Mouse (Mus musculus): ENCODE data around the gene Reck. TPM values are rescaled to one million over a fixed set of nuclear protein-coding genes. Genes with fewer than 3 reads are reported as not detected.

Reck gene
- polyA plus RNA-seq, 1 experiment = 7.2 TPM

GRCm38 (mm10) chr4:43982053-43982732, 106.9 kb downstream of the Reck start:
- Histone ChIP-seq H3K4me1 (ENCODE audit: control insufficient read depth, insufficient read depth, low read length) (peaks cover 14% of the 10 kb centered on the region), H3K27me3 (ENCODE audit: control insufficient read depth, insufficient read depth, low read length) (peaks cover 2% of the 10 kb centered on the region; the same call in 1 of the 2 replicates), H3K36me3 (ENCODE audit: control insufficient read depth, insufficient read depth, low read length) (no peaks in the 10 kb centered on the region), H3K4me3 (ENCODE audit: control insufficient read depth, low read depth, low read length) (peak overlapping the region; percentile 87), H3K27ac (ENCODE audit: control insufficient read depth, insufficient read depth, low read depth, low read length) (no peak overlapping the region)
- no peak; the same call in 1 of the 2 replicates for TF ChIP-seq POLR2A (IDR thresholded peaks at IDR 0.05; ENCODE audit: control insufficient read depth, low read depth, low read length)
- TF ChIP-seq CTCF (IDR thresholded peaks at IDR 0.05; ENCODE audit: control insufficient read depth, insufficient read depth, insufficient replicate concordance, low read depth, low read length) = peak; percentile 87

GRCm38 (mm10) chr4:43983181-43983580, 107.9 kb downstream of the Reck start, which contains the start of gene Ccin:
Gene Ccin, plus strand, starts transcription at chr4:43983483.
- peaks cover 2% of the 10 kb centered on the region; the same call in 1 of the 2 replicates for H3K27me3 ChIP-seq (ENCODE audit: control insufficient read depth, insufficient read depth, low read length)
- H3K4me1 ChIP-seq (ENCODE audit: control insufficient read depth, insufficient read depth, low read length) = peaks cover 14% of the 10 kb centered on the region
- H3K4me3 ChIP-seq (ENCODE audit: control insufficient read depth, low read depth, low read length) = peak within 1 kb of the TSS; percentile 87
- H3K36me3 ChIP-seq (ENCODE audit: control insufficient read depth, insufficient read depth, low read length) = no peaks in the 10 kb centered on the region
- H3K27ac ChIP-seq (ENCODE audit: control insufficient read depth, insufficient read depth, low read depth, low read length) = peak within 1 kb of the TSS; percentile 1; the same call in 1 of the 2 replicates
- TF ChIP-seq CTCF (IDR thresholded peaks at IDR 0.05; ENCODE audit: control insufficient read depth, insufficient read depth, insufficient replicate concordance, low read depth, low read length) (no peak), POLR2A (IDR thresholded peaks at IDR 0.05; ENCODE audit: control insufficient read depth, low read depth, low read length) (peak; percentile 68)

GRCm38 (mm10) chr4:43983756-43984155, 108.4 kb downstream of the Reck start:
- Histone ChIP-seq H3K4me1 (ENCODE audit: control insufficient read depth, insufficient read depth, low read length) (peaks cover 12% of the 10 kb centered on the region), H3K27ac (ENCODE audit: control insufficient read depth, insufficient read depth, low read depth, low read length) (peak overlapping the region; percentile 1; the same call in 1 of the 2 replicates), H3K27me3 (ENCODE audit: control insufficient read depth, insufficient read depth, low read length) (peaks cover 2% of the 10 kb centered on the region; the same call in 1 of the 2 replicates), H3K36me3 (ENCODE audit: control insufficient read depth, insufficient read depth, low read length) (no peaks in the 10 kb centered on the region), H3K4me3 (ENCODE audit: control insufficient read depth, low read depth, low read length) (peak overlapping the region; percentile 87)
- TF ChIP-seq POLR2A (IDR thresholded peaks at IDR 0.05; ENCODE audit: control insufficient read depth, low read depth, low read length) (no peak), CTCF (IDR thresholded peaks at IDR 0.05; ENCODE audit: control insufficient read depth, insufficient read depth, insufficient replicate concordance, low read depth, low read length) (no peak)

GRCm38 (mm10) chr4:43984326-43984725, 109.0 kb downstream of the Reck start:
- Histone ChIP-seq H3K27ac (ENCODE audit: control insufficient read depth, insufficient read depth, low read depth, low read length) (no peak overlapping the region), H3K4me3 (ENCODE audit: control insufficient read depth, low read depth, low read length) (peak overlapping the region; percentile 87), H3K4me1 (ENCODE audit: control insufficient read depth, insufficient read depth, low read length) (peaks cover 12% of the 10 kb centered on the region), H3K27me3 (ENCODE audit: control insufficient read depth, insufficient read depth, low read length) (peaks cover 2% of the 10 kb centered on the region; the same call in 1 of the 2 replicates), H3K36me3 (ENCODE audit: control insufficient read depth, insufficient read depth, low read length) (no peaks in the 10 kb centered on the region)
- TF ChIP-seq CTCF (IDR thresholded peaks at IDR 0.05; ENCODE audit: control insufficient read depth, insufficient read depth, insufficient replicate concordance, low read depth, low read length) = no peak

- Histone ChIP-seq H3K27me3 (ENCODE audit: control insufficient read depth, insufficient read depth, low read length) (no peaks in the 10 kb centered on the region), H3K27ac (ENCODE audit: control insufficient read depth, insufficient read depth, low read depth, low read length) (no peak overlapping the region), H3K36me3 (ENCODE audit: control insufficient read depth, insufficient read depth, low read length) (no peaks in the 10 kb centered on the region), H3K4me3 (ENCODE audit: control insufficient read depth, low read depth, low read length) (no peak overlapping the region; the same call in 1 of the 2 replicates), H3K4me1 (ENCODE audit: control insufficient read depth, insufficient read depth, low read length) (no peaks in the 10 kb centered on the region)
- TF ChIP-seq CTCF (IDR thresholded peaks at IDR 0.05; ENCODE audit: control insufficient read depth, insufficient read depth, insufficient replicate concordance, low read depth, low read length) = no peak
- TF ChIP-seq POLR2A (IDR thresholded peaks at IDR 0.05; ENCODE audit: control insufficient read depth, low read depth, low read length) = no peak
Measured at GRCm38 (mm10) chr4:43988976-43989375, 113.6 kb downstream of the Reck start.

- Histone ChIP-seq H3K4me1 (ENCODE audit: control insufficient read depth, insufficient read depth, low read length) (no peaks in the 10 kb centered on the region), H3K4me3 (ENCODE audit: control insufficient read depth, low read depth, low read length) (no peak overlapping the region), H3K27ac (ENCODE audit: control insufficient read depth, insufficient read depth, low read depth, low read length) (no peak overlapping the region), H3K27me3 (ENCODE audit: control insufficient read depth, insufficient read depth, low read length) (no peaks in the 10 kb centered on the region), H3K36me3 (ENCODE audit: control insufficient read depth, insufficient read depth, low read length) (no peaks in the 10 kb centered on the region)
- TF ChIP-seq CTCF (IDR thresholded peaks at IDR 0.05; ENCODE audit: control insufficient read depth, insufficient read depth, insufficient replicate concordance, low read depth, low read length) = no peak
- no peak for TF ChIP-seq POLR2A (IDR thresholded peaks at IDR 0.05; ENCODE audit: control insufficient read depth, low read depth, low read length)
Measured at GRCm38 (mm10) chr4:43993072-43993471, 117.7 kb downstream of the Reck start.

GRCm38 (mm10) chr4:43994342-43994741, 119.0 kb downstream of the Reck start:
- Histone ChIP-seq H3K4me1 (ENCODE audit: control insufficient read depth, insufficient read depth, low read length) (no peaks in the 10 kb centered on the region), H3K4me3 (ENCODE audit: control insufficient read depth, low read depth, low read length) (no peak overlapping the region), H3K36me3 (ENCODE audit: control insufficient read depth, insufficient read depth, low read length) (no peaks in the 10 kb centered on the region), H3K27ac (ENCODE audit: control insufficient read depth, insufficient read depth, low read depth, low read length) (no peak overlapping the region), H3K27me3 (ENCODE audit: control insufficient read depth, insufficient read depth, low read length) (no peaks in the 10 kb centered on the region)
- TF ChIP-seq POLR2A (IDR thresholded peaks at IDR 0.05; ENCODE audit: control insufficient read depth, low read depth, low read length) = no peak

Other genes starting within 250 kb of the Reck start
- gene Npr2, start 243.6 kb upstream of the Reck start, polyA plus RNA-seq (2012; rRNA removed) = 2.6 and 4.0 TPM in 2 replicates
- gene Spag8, start 221.9 kb upstream of the Reck start, polyA plus RNA-seq (2012; rRNA removed) = 112 and 124 TPM in 2 replicates
- 11.6 and 14.3 TPM in 2 replicates for gene Hint2, start 219.1 kb upstream of the Reck start, polyA plus RNA-seq (2012; rRNA removed)
- 55.7 and 59.7 TPM in 2 replicates for gene Tmem8b, start 206.6 kb upstream of the Reck start, polyA plus RNA-seq (2012; rRNA removed)
- 182 and 185 TPM in 2 replicates for gene Fam221b, start 206.4 kb upstream of the Reck start, polyA plus RNA-seq (2012; rRNA removed)
- gene Olfr70, start 174.7 kb upstream of the Reck start, polyA plus RNA-seq (2012; rRNA removed) = not detected in 2 replicates
- gene Olfr71, start 165.3 kb upstream of the Reck start, polyA plus RNA-seq (2012; rRNA removed) = not detected in 2 replicates
- 0.62 and 0.73 TPM in 2 replicates for gene Hrct1, start 148.3 kb upstream of the Reck start, polyA plus RNA-seq (2012; rRNA removed)
- gene Spaar, start 145.5 kb upstream of the Reck start, polyA plus RNA-seq (2012; rRNA removed) = 3.0 and 4.6 TPM in 2 replicates
- not detected in 2 replicates for gene Olfr159, start 104.5 kb upstream of the Reck start, polyA plus RNA-seq (2012; rRNA removed)
- gene Olfr156, start 51.6 kb upstream of the Reck start, polyA plus RNA-seq (2012; rRNA removed) = not detected in 2 replicates
- not detected in 2 replicates for gene Olfr157, start 35.3 kb upstream of the Reck start, polyA plus RNA-seq (2012; rRNA removed)
- not detected in 2 replicates for gene Olfr155, start 24.0 kb upstream of the Reck start, polyA plus RNA-seq (2012; rRNA removed)
- 1.6 and 1.8 TPM in 2 replicates for gene Glipr2, start 81.9 kb downstream of the Reck start, polyA plus RNA-seq (2012; rRNA removed)
- gene Ccin, start 108.0 kb downstream of the Reck start, polyA plus RNA-seq (2012; rRNA removed) = 323 and 342 TPM in 2 replicates
- 23.1 and 29.0 TPM in 2 replicates for gene Clta, start 128.9 kb downstream of the Reck start, polyA plus RNA-seq (2012; rRNA removed)
- 1.5 and 2.0 TPM in 2 replicates for gene Gne, start 208.6 kb downstream of the Reck start, polyA plus RNA-seq (2012; rRNA removed)

Measured in testis, adult 2 months (tissue).